Mouse (Mus musculus) small intestine, adult 10 weeks (tissue): ENCODE results near the gene Trappc10. TPM values are rescaled to one million over a fixed set of nuclear protein-coding genes. Genes with fewer than 3 reads are reported as not detected.

ENCODE experiments used
- polyA plus RNA-seq: library from polyadenylated mRNA; stranded (reverse); fragments of 350-450 nt; fragmentation: Illumina TruSeq; extraction: RNeasy Lipid Tissue Mini Kit (QIAGEN cat#74804); gene quantifications from one replicate; pipeline ENCODE4 v1.2.3, GENCODE M21; 2014; ENCODE audit warnings: low replicate concordance

Trappc10 gene
- polyA plus RNA-seq = 18.2 TPM

GRCm38 (mm10) chr10:78244438-78245224 is at the start of gene Trappc10:
Trappc10 (minus strand) TSS chr10:78244641.

DNA sequence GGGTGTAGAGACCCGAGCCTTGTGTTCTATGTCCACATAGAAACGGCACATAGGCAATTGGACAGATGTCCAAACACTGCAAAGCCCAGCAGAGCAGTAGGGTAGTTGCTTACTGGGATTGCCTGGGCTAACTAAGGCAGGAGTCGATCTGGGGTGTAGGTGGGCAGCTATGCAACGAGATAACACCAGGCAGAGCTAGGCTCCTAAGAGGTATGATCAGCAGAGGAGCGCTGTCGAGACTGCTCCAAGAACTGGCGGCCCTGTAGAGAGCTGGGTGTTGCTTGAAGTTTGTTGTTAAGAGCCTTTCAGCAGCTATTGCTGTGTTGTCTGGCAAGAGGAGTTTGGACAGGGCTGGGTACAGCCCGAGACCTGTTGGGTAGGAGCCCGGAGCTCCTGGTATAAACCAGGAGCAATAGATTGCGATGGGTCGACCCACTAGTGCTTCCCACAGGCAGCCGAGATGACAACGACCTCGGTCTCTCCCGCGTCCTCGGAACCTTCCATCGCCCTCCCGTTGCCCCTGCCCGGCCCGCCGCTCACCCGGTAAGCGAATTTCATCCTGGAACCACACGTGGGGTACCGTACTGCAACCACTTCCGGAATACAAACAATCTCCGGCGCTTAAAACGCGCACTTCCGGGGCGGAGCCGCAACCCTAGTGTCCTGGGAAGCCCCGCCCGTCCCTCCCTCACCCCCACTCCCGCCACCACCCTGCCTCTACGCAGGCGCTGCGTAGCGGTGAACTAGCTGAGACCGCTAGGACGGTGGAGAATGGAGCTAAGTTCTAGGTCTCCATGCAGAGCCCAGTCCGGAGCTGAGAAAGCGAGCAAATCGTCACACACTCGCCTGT is 59.7 kb downstream of the Trappc10 start, which contains the start of gene Pwp2:
TSS of gene Pwp2 (minus strand) at position 619 of the 850 bp plus-strand sequence.

GRCm38 (mm10) chr10:78169281-78170042 is 75.0 kb downstream of the Trappc10 start, which contains the start of gene D10Jhu81e:
D10Jhu81e (minus strand) TSS chr10:78169782.

Other genes starting within 250 kb of the Trappc10 start
- gene Pfkl, start 234.6 kb downstream of the Trappc10 start, polyA plus RNA-seq = 0.52 TPM
- 0.41 TPM for gene Dnmt3l, start 202.7 kb downstream of the Trappc10 start, polyA plus RNA-seq
- not detected for gene Aire, start 201.0 kb downstream of the Trappc10 start, polyA plus RNA-seq
- gene Icosl, start 175.3 kb downstream of the Trappc10 start, polyA plus RNA-seq = 4.6 TPM
- gene D10Jhu81e, start 74.9 kb downstream of the Trappc10 start, polyA plus RNA-seq = 14.9 TPM
- 1.4 TPM for gene Pwp2, start 59.5 kb downstream of the Trappc10 start, polyA plus RNA-seq
- gene Agpat3, start 107.8 kb upstream of the Trappc10 start, polyA plus RNA-seq = 25.7 TPM
- 7.9 TPM for gene Rrp1, start 168.4 kb upstream of the Trappc10 start, polyA plus RNA-seq
- 22.2 TPM for gene Cstb, start 181.0 kb upstream of the Trappc10 start, polyA plus RNA-seq
- gene Pdxk, start 220.3 kb upstream of the Trappc10 start, polyA plus RNA-seq = 13.2 TPM